Mouse (Mus musculus): ENCODE measurements around the gene Rtca. TPM values are rescaled to one million over a fixed set of nuclear protein-coding genes. Genes with fewer than 3 reads are reported as not detected.

Gene Rtca
- polyA plus RNA-seq, 1 experiment from 2014 or later = 129 TPM

DNA sequence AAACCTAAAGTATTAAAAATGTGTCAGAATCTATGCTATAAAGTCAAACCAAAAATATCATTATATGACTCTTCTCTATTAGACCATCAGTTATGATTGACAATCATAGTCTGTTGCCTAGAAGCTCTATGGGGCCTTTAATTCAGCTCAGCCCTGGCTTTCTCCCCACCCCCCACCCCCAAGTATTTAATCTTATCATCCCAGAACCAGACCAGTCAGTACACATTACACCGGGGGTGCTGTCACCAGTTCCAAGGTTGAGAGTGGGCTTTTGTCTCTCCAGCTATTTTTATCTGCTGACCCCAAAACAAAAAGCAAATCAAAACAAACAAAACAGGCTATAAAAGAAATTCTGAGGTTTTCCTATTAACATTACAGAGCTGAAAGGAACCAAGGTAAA, 53.5 kb downstream of the Rtca start:
- Histone ChIP-seq H3K4me2 (no peak overlapping the region), H3K4me3 (ENCODE audit: low read depth, low read length) (no peak overlapping the region), H3K27me3 (ENCODE audit: control insufficient read depth, insufficient read depth, low read length) (no peaks in the 10 kb centered on the region), H3K27ac (ENCODE audit: low read depth, low read length) (no peak overlapping the region), H3K4me1 (ENCODE audit: control insufficient read depth, insufficient read depth, low read length) (no peaks in the 10 kb centered on the region), H3K36me3 (ENCODE audit: control insufficient read depth, insufficient read depth, low read length) (no peaks in the 10 kb centered on the region), H3K9ac (ENCODE audit: low read length) (no peak overlapping the region), H3K9me3 (ENCODE audit: control insufficient read depth, low read length) (no peaks in the 10 kb centered on the region)
- ATAC-seq (ENCODE audit: low FRiP score) (no peak), DNase-seq (ENCODE audit: low spot score, missing footprints) (no peak)
- 74% methylated on average over 1 of the region's 1 CpGs for WGBS

DNA sequence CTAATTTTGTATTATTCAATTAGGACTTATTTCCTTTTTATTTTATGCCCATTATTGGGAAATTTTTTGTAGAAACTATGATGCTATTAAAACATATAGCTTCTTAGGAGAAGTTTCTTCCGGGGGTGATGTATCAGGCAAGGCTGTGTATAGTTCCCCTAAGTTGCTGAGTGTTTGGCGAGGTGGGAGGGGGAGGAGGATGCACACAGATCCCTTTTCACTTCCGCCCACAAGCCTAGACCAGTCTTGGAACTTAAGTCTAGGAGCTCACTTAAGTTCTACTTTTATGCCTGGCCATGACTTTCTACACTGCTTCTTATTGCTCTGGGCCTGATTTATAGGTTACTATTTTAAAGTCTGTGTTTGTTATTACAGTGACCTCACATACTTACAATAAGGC, 57.3 kb downstream of the Rtca start:
- Histone ChIP-seq H3K4me1 (ENCODE audit: control insufficient read depth, insufficient read depth, low read length) (no peaks in the 10 kb centered on the region), H3K27ac (ENCODE audit: low read depth, low read length) (no peak overlapping the region), H3K27me3 (ENCODE audit: control insufficient read depth, insufficient read depth, low read length) (no peaks in the 10 kb centered on the region), H3K9me3 (ENCODE audit: control insufficient read depth, low read length) (no peaks in the 10 kb centered on the region), H3K4me3 (ENCODE audit: low read depth, low read length) (no peak overlapping the region), H3K9ac (ENCODE audit: low read length) (no peak overlapping the region), H3K36me3 (ENCODE audit: control insufficient read depth, insufficient read depth, low read length) (no peaks in the 10 kb centered on the region), H3K4me2 (no peak overlapping the region)
- ATAC-seq (ENCODE audit: low FRiP score) (no peak), DNase-seq (ENCODE audit: low spot score, missing footprints) (no peak)
- WGBS = 80% methylated on average over 3 of the region's 3 CpGs

- no peak overlapping the region for H3K4me2 ChIP-seq
- no peaks in the 10 kb centered on the region for H3K9me3 ChIP-seq (ENCODE audit: control insufficient read depth, low read length)
- no peak overlapping the region for H3K4me3 ChIP-seq (ENCODE audit: low read depth, low read length)
- DNase-seq (ENCODE audit: low spot score, missing footprints) = no peak
- no peak overlapping the region for H3K27ac ChIP-seq (ENCODE audit: low read depth, low read length)
- H3K36me3 ChIP-seq (ENCODE audit: control insufficient read depth, insufficient read depth, low read length) = no peaks in the 10 kb centered on the region
- ATAC-seq (ENCODE audit: low FRiP score) = no peak
- 90% methylated on average over 9 of the region's 9 CpGs for WGBS
- no peak overlapping the region for H3K9ac ChIP-seq (ENCODE audit: low read length)
- H3K4me1 ChIP-seq (ENCODE audit: control insufficient read depth, insufficient read depth, low read length) = no peaks in the 10 kb centered on the region
- H3K27me3 ChIP-seq (ENCODE audit: control insufficient read depth, insufficient read depth, low read length) = no peaks in the 10 kb centered on the region
These were observed 63.7 kb downstream of the Rtca start for GRCm38 (mm10) chr3:116444327-116444726.

DNA sequence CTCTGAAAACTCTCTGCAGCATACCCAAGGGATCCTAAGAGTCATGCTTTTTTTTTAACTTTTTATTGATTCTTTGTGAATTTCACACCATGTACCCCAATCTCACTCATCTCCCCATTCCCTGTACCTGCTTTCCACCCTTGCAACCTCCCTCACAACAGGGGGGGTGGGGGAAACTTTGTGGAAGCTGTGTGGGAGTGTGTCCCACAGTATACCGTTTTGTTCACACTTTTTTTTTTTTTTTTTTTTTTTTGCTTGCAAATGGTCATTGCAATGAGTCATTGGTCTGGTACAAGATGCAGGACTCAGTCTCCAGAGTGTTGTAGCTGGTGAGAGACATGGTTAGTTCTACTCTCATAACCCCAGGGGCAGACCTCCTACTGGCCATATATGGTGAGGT, 65.2 kb downstream of the Rtca start:
- no peak overlapping the region for H3K27ac ChIP-seq (ENCODE audit: low read depth, low read length)
- H3K9ac ChIP-seq (ENCODE audit: low read length) = no peak overlapping the region
- no peak for ATAC-seq (ENCODE audit: low FRiP score)
- no peak overlapping the region for H3K4me2 ChIP-seq
- H3K27me3 ChIP-seq (ENCODE audit: control insufficient read depth, insufficient read depth, low read length) = no peaks in the 10 kb centered on the region
- no peaks in the 10 kb centered on the region for H3K36me3 ChIP-seq (ENCODE audit: control insufficient read depth, insufficient read depth, low read length)
- no peak overlapping the region for H3K4me3 ChIP-seq (ENCODE audit: low read depth, low read length)
- DNase-seq (ENCODE audit: low spot score, missing footprints) = no peak
- 79% methylated on average over 1 of the region's 1 CpGs for WGBS
- H3K4me1 ChIP-seq (ENCODE audit: control insufficient read depth, insufficient read depth, low read length) = no peaks in the 10 kb centered on the region
- no peaks in the 10 kb centered on the region for H3K9me3 ChIP-seq (ENCODE audit: control insufficient read depth, low read length)

GRCm38 (mm10) chr3:116441518-116442205, 66.3 kb downstream of the Rtca start:
- H3K4me2 ChIP-seq = no peak overlapping the region
- H3K27me3 ChIP-seq (ENCODE audit: control insufficient read depth, insufficient read depth, low read length) = no peaks in the 10 kb centered on the region
- 93% methylated on average over 15 of the region's 15 CpGs for WGBS
- H3K27ac ChIP-seq (ENCODE audit: low read depth, low read length) = no peak overlapping the region
- no peaks in the 10 kb centered on the region for H3K9me3 ChIP-seq (ENCODE audit: control insufficient read depth, low read length)
- H3K9ac ChIP-seq (ENCODE audit: low read length) = no peak overlapping the region
- no peaks in the 10 kb centered on the region for H3K36me3 ChIP-seq (ENCODE audit: control insufficient read depth, insufficient read depth, low read length)
- DNase-seq (ENCODE audit: low spot score, missing footprints) (no peak), ATAC-seq (ENCODE audit: low FRiP score) (no peak)
- H3K4me3 ChIP-seq (ENCODE audit: low read depth, low read length) = no peak overlapping the region
- H3K4me1 ChIP-seq (ENCODE audit: control insufficient read depth, insufficient read depth, low read length) = no peaks in the 10 kb centered on the region

DNA sequence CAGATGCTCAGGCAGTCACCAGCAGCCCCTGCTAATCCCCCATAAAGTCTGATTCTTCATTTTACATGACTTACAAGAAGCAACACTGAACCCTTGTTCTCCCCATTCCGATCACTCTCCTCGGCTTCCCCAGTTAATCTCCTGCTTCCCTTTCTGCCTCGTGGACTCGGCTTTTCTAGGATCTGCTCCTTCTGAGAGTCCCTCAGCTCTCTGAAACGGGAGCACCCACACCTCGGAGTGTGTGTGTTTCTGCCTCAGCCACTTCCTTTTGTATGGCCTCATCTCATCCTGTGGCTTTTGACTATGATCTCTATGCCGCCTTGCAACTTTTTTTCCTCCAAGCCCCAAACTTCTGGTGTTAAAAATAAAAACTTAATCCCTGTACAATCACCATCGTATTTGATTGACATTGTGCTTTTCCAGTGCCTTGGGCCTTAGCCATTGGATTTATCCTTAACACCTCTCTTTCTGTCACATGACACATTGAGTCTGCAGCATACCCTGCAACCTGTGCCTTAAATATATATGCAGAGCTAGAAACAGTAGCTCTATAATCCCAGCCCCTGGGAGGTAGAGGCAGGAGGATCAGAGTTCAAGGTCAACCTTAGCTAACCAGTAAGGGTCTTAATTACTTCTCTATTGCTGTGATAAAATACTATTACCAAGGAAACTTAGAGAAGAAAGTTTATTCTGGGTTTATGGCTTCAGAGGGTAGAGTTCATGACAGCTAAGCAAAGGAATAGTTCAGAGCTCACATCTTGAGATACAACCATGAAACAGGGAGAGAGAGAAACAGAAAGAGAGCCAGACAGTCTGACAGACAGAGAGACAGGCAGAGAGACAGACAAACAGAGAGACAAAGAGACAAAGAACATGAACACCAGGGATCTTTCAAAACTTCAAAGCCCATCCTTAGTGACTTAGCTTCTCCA, 67.7 kb downstream of the Rtca start:
- H3K4me2 ChIP-seq = no peak overlapping the region
- WGBS = 67% methylated on average over 8 of the region's 8 CpGs
- no peaks in the 10 kb centered on the region for H3K36me3 ChIP-seq (ENCODE audit: control insufficient read depth, insufficient read depth, low read length)
- H3K27me3 ChIP-seq (ENCODE audit: control insufficient read depth, insufficient read depth, low read length) = no peaks in the 10 kb centered on the region
- no peak overlapping the region for H3K9ac ChIP-seq (ENCODE audit: low read length)
- H3K9me3 ChIP-seq (ENCODE audit: control insufficient read depth, low read length) = no peaks in the 10 kb centered on the region
- no peak overlapping the region for H3K27ac ChIP-seq (ENCODE audit: low read depth, low read length)
- no peaks in the 10 kb centered on the region for H3K4me1 ChIP-seq (ENCODE audit: control insufficient read depth, insufficient read depth, low read length)
- DNase-seq (ENCODE audit: low spot score, missing footprints) (no peak), ATAC-seq (ENCODE audit: low FRiP score) (no peak)
- no peak overlapping the region for H3K4me3 ChIP-seq (ENCODE audit: low read depth, low read length)

Other genes starting within 250 kb of the Rtca start
- gene Cdc14a, start 84.2 kb downstream of the Rtca start, polyA plus RNA-seq (2014; fragmentation: Nextera tagmentation; extraction: Ambion mirVana) = 15.5 and 18.2 TPM in 2 replicates
- gene Dbt, start 4.9 kb upstream of the Rtca start, polyA plus RNA-seq (2014; fragmentation: Nextera tagmentation; extraction: Ambion mirVana) = 10.5 and 14.5 TPM in 2 replicates
- 0.88 and 0.97 TPM in 2 replicates for gene Lrrc39, start 54.8 kb upstream of the Rtca start, polyA plus RNA-seq (2014; fragmentation: Nextera tagmentation; extraction: Ambion mirVana)
- 36.0 and 37.5 TPM in 2 replicates for gene Sass6, start 86.8 kb upstream of the Rtca start, polyA plus RNA-seq (2014; fragmentation: Nextera tagmentation; extraction: Ambion mirVana)
- 21.1 and 23.5 TPM in 2 replicates for gene Trmt13, start 106.4 kb upstream of the Rtca start, polyA plus RNA-seq (2014; fragmentation: Nextera tagmentation; extraction: Ambion mirVana)
- 88.7 and 91.6 TPM in 2 replicates for gene Mfsd14a, start 154.5 kb upstream of the Rtca start, polyA plus RNA-seq (2014; fragmentation: Nextera tagmentation; extraction: Ambion mirVana)
- not detected in 2 replicates for gene Gm43191, start 173.1 kb upstream of the Rtca start, polyA plus RNA-seq (2014; fragmentation: Nextera tagmentation; extraction: Ambion mirVana)
- gene Slc35a3, start 204.6 kb upstream of the Rtca start, polyA plus RNA-seq (2014; fragmentation: Nextera tagmentation; extraction: Ambion mirVana) = 7.9 and 8.2 TPM in 2 replicates

Data from midbrain, embryonic 11.5 days (tissue).